Mouse (Mus musculus) urinary bladder, postnatal 36 days (tissue): ENCODE measurements around the gene Fam81b.
"Not testable (repeated sequence)": the region's sequence is repeated elsewhere in the genome, so short reads cannot be mapped to it uniquely, and the experiment has no call there.

Experiments used
- DNase-seq, 2 experiments: peaks; one replicate each; pipeline ENCODE4 v3.0.0; 2022; ENCODE audit warnings: low spot score in 2 of 2, mixed read lengths in 1 of 2

Gene Fam81b

GRCm38 (mm10) chr13:76304637-76305122, at the start of gene Fam81b:
Fam81b (minus strand) TSS chr13:76305072.
- DNase-seq, result no peak

- DNase-seq, result not testable (repeated sequence)
Measured at GRCm38 (mm10) chr13:76345941-76346340, 41.1 kb upstream of the Fam81b start.

- DNase-seq, result no peak
Measured at GRCm38 (mm10) chr13:76318635-76319034, 13.8 kb upstream of the Fam81b start.

GRCm38 (mm10) chr13:76311580-76311979, 6.7 kb upstream of the Fam81b start:
- no peak for DNase-seq

GRCm38 (mm10) chr13:76308811-76309210, 3.9 kb upstream of the Fam81b start:
- DNase-seq, result no peak

GRCm38 (mm10) chr13:76305655-76306365, 938 bp upstream of the Fam81b start:
- no peak for DNase-seq

GRCm38 (mm10) chr13:76305241-76305640, 369 bp upstream of the Fam81b start:
- no peak for DNase-seq

GRCm38 (mm10) chr13:76304201-76304600, 671 bp downstream of the Fam81b start:
- no peak for DNase-seq

GRCm38 (mm10) chr13:76303160-76303559, 1.7 kb downstream of the Fam81b start:
- no peak for DNase-seq

GRCm38 (mm10) chr13:76302056-76302455, 2.8 kb downstream of the Fam81b start:
- no peak for DNase-seq

GRCm38 (mm10) chr13:76292050-76292449, 12.8 kb downstream of the Fam81b start:
- no peak for DNase-seq

GRCm38 (mm10) chr13:76284597-76284996, 20.3 kb downstream of the Fam81b start:
- DNase-seq, result no peak

GRCm38 (mm10) chr13:76264361-76265026, 40.4 kb downstream of the Fam81b start:
- no peak for DNase-seq

GRCm38 (mm10) chr13:76258766-76259165, 46.1 kb downstream of the Fam81b start:
- DNase-seq, result no peak

GRCm38 (mm10) chr13:76256350-76256749, 48.5 kb downstream of the Fam81b start:
- DNase-seq, result no peak

GRCm38 (mm10) chr13:76250092-76250491, 54.8 kb downstream of the Fam81b start:
- peak in 1 of 2 experiments; percentile 5 for DNase-seq

- DNase-seq, result no peak
Measured at GRCm38 (mm10) chr13:76249066-76249465, 55.8 kb downstream of the Fam81b start.

GRCm38 (mm10) chr13:76215397-76215796, 89.5 kb downstream of the Fam81b start:
- no peak for DNase-seq

- DNase-seq, result no peak
Measured at GRCm38 (mm10) chr13:76214928-76215327, 89.9 kb downstream of the Fam81b start.

GRCm38 (mm10) chr13:76199943-76200342, 104.9 kb downstream of the Fam81b start:
- no peak for DNase-seq

- DNase-seq, result no peak
Measured at GRCm38 (mm10) chr13:76197297-76197848, 107.5 kb downstream of the Fam81b start.

- DNase-seq, result no peak
Measured at GRCm38 (mm10) chr13:76195431-76196138, 109.3 kb downstream of the Fam81b start.
